Mouse (Mus musculus) spleen, embryonic (tissue): Measurements from ENCODE around the gene Slc39a7.

Source experiments
- CTCF ChIA-PET: fragments of 350-600 bp; sonication (Branson Sonifier 250); formaldehyde crosslinking; loops from one replicate; lab custom pipeline; 2022; lab: Charles Lee

Slc39a7 gene

GRCm38 (mm10) chr17:34031465-34032173 lies at the start of gene Slc39a7, which contains the start of gene Rxrb:
Gene Slc39a7 (minus strand): TSS chr17:34031682.
Gene Rxrb (plus strand): TSS chr17:34031812.
- CTCF ChIA-PET = interaction anchor here (0.8 kb wide), 1 partner anchor 158 kb away, joined by 4 read pairs; no protein-coding TSS in a partner anchor

GRCm38 (mm10) chr17:34079621-34080020 lies 48.1 kb upstream of the Slc39a7 start:
- CTCF ChIA-PET = interaction anchor here (0.7 to 0.9 kb wide), 2 partner anchors 21 to 104 kb away, joined by 4 to 10 read pairs; no protein-coding TSS in a partner anchor

GRCm38 (mm10) chr17:34079002-34079401 lies 47.5 kb upstream of the Slc39a7 start:
- CTCF ChIA-PET = interaction anchor here (0.7 to 0.9 kb wide), 2 partner anchors 22 to 105 kb away, joined by 4 to 10 read pairs; no protein-coding TSS in a partner anchor

GRCm38 (mm10) chr17:34078148-34078547 lies 46.7 kb upstream of the Slc39a7 start:
- CTCF ChIA-PET = interaction anchor here (0.6 to 1.3 kb wide), 3 partner anchors 43 to 318 kb away, joined by 4 to 16 read pairs (median 4); no protein-coding TSS in a partner anchor

- CTCF ChIA-PET = interaction anchor here (0.5 to 1.3 kb wide), 3 partner anchors 93 to 319 kb away, joined by 4 read pairs; no protein-coding TSS in a partner anchor
Measured at GRCm38 (mm10) chr17:34077549-34077948, 46.1 kb upstream of the Slc39a7 start.

GRCm38 (mm10) chr17:34075271-34075670 lies 43.8 kb upstream of the Slc39a7 start:
- CTCF ChIA-PET = interaction anchor here (0.6 to 1.0 kb wide), 4 partner anchors 31 to 104 kb away, joined by 3 read pairs; no protein-coding TSS in a partner anchor

GRCm38 (mm10) chr17:34072091-34072490 lies 40.6 kb upstream of the Slc39a7 start:
- CTCF ChIA-PET = no interaction called here

GRCm38 (mm10) chr17:34068864-34069263 lies 37.4 kb upstream of the Slc39a7 start:
- CTCF ChIA-PET = no interaction called here

GRCm38 (mm10) chr17:34057224-34057623 lies 25.7 kb upstream of the Slc39a7 start:
- CTCF ChIA-PET = no interaction called here

- CTCF ChIA-PET = interaction anchor here (0.6 kb wide), 1 partner anchor 22 kb away, joined by 4 read pairs; no protein-coding TSS in a partner anchor
Measured at GRCm38 (mm10) chr17:34047404-34048050, 16.0 kb upstream of the Slc39a7 start.

- CTCF ChIA-PET = interaction anchor here (0.8 kb wide), 1 partner anchor 11 kb away, joined by 3 read pairs; no protein-coding TSS in a partner anchor
Measured at GRCm38 (mm10) chr17:34045941-34046340, 14.5 kb upstream of the Slc39a7 start.

- CTCF ChIA-PET = interaction anchor here (0.6 kb wide), 1 partner anchor 57 kb away, joined by 7 read pairs; no protein-coding TSS in a partner anchor
Measured at GRCm38 (mm10) chr17:34039562-34040450, 8.3 kb upstream of the Slc39a7 start.

- CTCF ChIA-PET = interaction anchor here (0.6 to 0.7 kb wide), 3 partner anchors 37 to 128 kb away, joined by 4 to 7 read pairs (median 4); no protein-coding TSS in a partner anchor
Measured at GRCm38 (mm10) chr17:34038878-34039561, 7.5 kb upstream of the Slc39a7 start, which contains the start of gene Col11a2. Gene Col11a2 (plus strand): TSS chr17:34039437.

GRCm38 (mm10) chr17:34038440-34038839 lies 7.0 kb upstream of the Slc39a7 start:
- CTCF ChIA-PET = interaction anchor here (0.6 to 0.7 kb wide), 2 partner anchors 37 to 129 kb away, joined by 4 read pairs; no protein-coding TSS in a partner anchor

- CTCF ChIA-PET = no interaction called here
Measured at GRCm38 (mm10) chr17:34037241-34037640, 5.8 kb upstream of the Slc39a7 start.

GRCm38 (mm10) chr17:34036647-34037046 lies 5.2 kb upstream of the Slc39a7 start:
- CTCF ChIA-PET = no interaction called here

- CTCF ChIA-PET = no interaction called here
Measured at GRCm38 (mm10) chr17:34035517-34035916, 4.0 kb upstream of the Slc39a7 start.

- CTCF ChIA-PET = no interaction called here
Measured at GRCm38 (mm10) chr17:34034064-34034463, 2.6 kb upstream of the Slc39a7 start.

GRCm38 (mm10) chr17:34033441-34033840 lies 2.0 kb upstream of the Slc39a7 start:
- CTCF ChIA-PET = no interaction called here

- CTCF ChIA-PET = interaction anchor here (0.8 kb wide), 1 partner anchor 156 kb away, joined by 4 read pairs; no protein-coding TSS in a partner anchor
Measured at GRCm38 (mm10) chr17:34032806-34033205, 1.3 kb upstream of the Slc39a7 start.
